Comparison of ENCODE assay signal across 8 mouse cellular contexts in the genomic region with DNA sequence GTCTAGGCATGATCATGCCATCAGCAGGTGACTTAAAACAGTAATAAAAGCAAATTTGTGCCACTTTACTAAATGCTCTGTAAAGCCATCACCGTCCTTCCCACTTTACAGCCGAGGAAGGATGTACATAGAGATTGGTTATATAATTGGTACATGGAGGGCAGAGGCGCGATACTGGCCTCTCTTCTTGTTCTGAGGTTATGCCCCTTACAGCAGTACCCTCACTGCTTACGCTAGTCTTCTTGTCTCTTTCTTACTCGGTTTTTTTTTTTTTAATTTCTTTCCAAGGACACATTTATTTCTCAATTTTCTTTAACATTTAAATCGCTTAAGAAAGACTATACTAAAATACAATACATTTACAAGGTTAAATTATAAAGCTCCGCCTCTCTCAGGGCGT. TPM values are rescaled to one million over a fixed set of nuclear protein-coding genes. Genes with fewer than 3 reads are reported as not detected.
DNase-seq lines count a peak whose midpoint lies in the region; ATAC-seq and TF ChIP-seq lines count a peak whose summit lies in the region.

No protein-coding gene starts in this region.

- no peak for DNase-seq in heart, adult 2 months
- no peak for DNase-seq in heart, adult 9 months (ENCODE audit: low spot score in 2 of 2)
- no peak for DNase-seq in forebrain, embryonic 11.5 days (ENCODE audit: low spot score)
- DNase-seq in natural killer cell, adult 2 months (ENCODE audit: low spot score in 2 of 2): no peak
- DNase-seq in spleen, adult 18-20 months: no peak

- no peaks in the 10 kb centered on the region; the same call in none of the 2 replicates for H3K4me1 ChIP-seq in heart, adult 2 months (ENCODE audit: control insufficient read depth, insufficient read depth, low read length)
- no peaks in the 10 kb centered on the region for H3K4me1 ChIP-seq in forebrain, embryonic 11.5 days (replicated peaks; ENCODE audit: control insufficient read depth, insufficient read depth, low read length)
- H3K4me1 ChIP-seq in liver, embryonic 12.5 days: peaks cover 23% of the 10 kb centered on the region

- H3K36me3 ChIP-seq in heart, adult 2 months (ENCODE audit: control insufficient read depth, insufficient read depth, low read length): no peaks in the 10 kb centered on the region
- H3K36me3 ChIP-seq in forebrain, embryonic 11.5 days (ENCODE audit: control insufficient read depth, insufficient read depth, low read length): no peaks in the 10 kb centered on the region
- peaks cover 11% of the 10 kb centered on the region for H3K36me3 ChIP-seq in liver, embryonic 12.5 days

- ATAC-seq in CD4-positive, CD25-positive, alpha-beta regulatory T cell, adult 4 months: peak; percentile 15
- ATAC-seq in forebrain, embryonic 11.5 days (replicated peaks; ENCODE audit: low FRiP score): peak; percentile 7; the same call in 1 of the 2 replicates
- no peak for ATAC-seq in liver, embryonic 12.5 days
- ATAC-seq in megakaryocyte progenitor cell, adult 5-6 weeks (replicated peaks; ENCODE audit: poor library complexity): no peak

- TF ChIP-seq POLR2A in heart, adult 2 months (IDR thresholded peaks at IDR 0.05; ENCODE audit: insufficient read depth, low read depth, low read length): no peak

- TF ChIP-seq EP300 in heart, adult 2 months (IDR thresholded peaks at IDR 0.05; ENCODE audit: insufficient read depth, low read depth, low read length): no peak

- H3K27me3 ChIP-seq in heart, adult 2 months (ENCODE audit: control insufficient read depth, insufficient read depth, low read length): no peaks in the 10 kb centered on the region
- no peaks in the 10 kb centered on the region for H3K27me3 ChIP-seq in forebrain, embryonic 11.5 days (ENCODE audit: control insufficient read depth, insufficient read depth, low read length)
- H3K27me3 ChIP-seq in liver, embryonic 12.5 days (replicated peaks): no peaks in the 10 kb centered on the region

- H3K27ac ChIP-seq in heart, adult 2 months: peak overlapping the region; percentile 86
- H3K27ac ChIP-seq in forebrain, embryonic 11.5 days (ENCODE audit: low read depth, low read length): no peak overlapping the region
- no peak overlapping the region for H3K27ac ChIP-seq in liver, embryonic 12.5 days

- peak overlapping the region; percentile 54 for H3K4me3 ChIP-seq in heart, adult 2 months
- peak overlapping the region; percentile 73 for H3K4me3 ChIP-seq in forebrain, embryonic 11.5 days (ENCODE audit: low read depth, low read length)
- peak overlapping the region; percentile 78 for H3K4me3 ChIP-seq in liver, embryonic 12.5 days

- H3K9ac ChIP-seq in heart, adult 2 months (ENCODE audit: low read depth, low read length): peak overlapping the region; percentile 39
- H3K9ac ChIP-seq in forebrain, embryonic 11.5 days (ENCODE audit: low read length): peak overlapping the region; percentile 3; the same call in 1 of the 2 replicates
- peak overlapping the region; percentile 51; the same call in 1 of the 2 replicates for H3K9ac ChIP-seq in liver, embryonic 12.5 days

- no peak for TF ChIP-seq CTCF in heart, adult 2 months (IDR thresholded peaks at IDR 0.05)

- H3K9me3 ChIP-seq in forebrain, embryonic 11.5 days (ENCODE audit: control insufficient read depth, low read length): no peaks in the 10 kb centered on the region
- H3K9me3 ChIP-seq in liver, embryonic 12.5 days (replicated peaks): no peaks in the 10 kb centered on the region

- intact Hi-C loops in heart, adult 2 months (cut with DNase I): loop anchor here (2.0 to 10.0 kb wide), 2 partner anchors 58 to 274 kb away; a partner anchor contains a TSS

- no peaks in the 10 kb centered on the region for H3K79me2 ChIP-seq in heart, adult 2 months (replicated peaks; ENCODE audit: control insufficient read depth, insufficient read depth, low read length)

- peak overlapping the region; percentile 75 for H3K4me2 ChIP-seq in forebrain, embryonic 11.5 days (ENCODE audit: low read depth, low read length, severe bottlenecking)
- peak overlapping the region; percentile 94 for H3K4me2 ChIP-seq in liver, embryonic 12.5 days

- WGBS in heart, adult 2 months: 11% methylated on average over 9 of the region's 9 CpGs
- WGBS in forebrain, embryonic 11.5 days: 32% methylated on average over 9 of the region's 9 CpGs
- 22% methylated on average over 9 of the region's 9 CpGs for WGBS in liver, embryonic 12.5 days (ENCODE audit: insufficient replicate concordance)

RNA-seq across cellular contexts. Expression of a gene that starts 0.5 kb away (rescaled TPM):
- total RNA-seq in heart, adult 2 months (2021): 10 to 100 TPM; 21.9 to 24.5 TPM
- polyA plus RNA-seq in heart, adult 2 months (2012; rRNA removed): 9.7 and 17.7 TPM in 2 replicates
- 10 to 100 TPM; 57.6 to 61.6 TPM for polyA plus RNA-seq in CD4-positive, CD25-positive, alpha-beta regulatory T cell, adult 4 months (2017; shearing (Covaris generic))
- polyA plus RNA-seq in forebrain, embryonic 11.5 days (2014; fragmentation: Nextera tagmentation; extraction: Ambion mirVana): 35.3 and 37.5 TPM in 2 replicates
- 32.2 and 35.0 TPM in 2 replicates for polyA plus RNA-seq in liver, embryonic 12.5 days (2016; fragmentation: Nextera tagmentation; extraction: Ambion mirVana)
- 42.3 and 46.6 TPM in 2 replicates for total RNA-seq in megakaryocyte progenitor cell, adult 5-6 weeks (2015)
- total RNA-seq in megakaryocyte progenitor cell, adult 5-6 weeks (2017): 37.7 and 41.9 TPM in 2 replicates

RNA-seq across cellular contexts. Expression of a gene that starts 31.9 kb away (rescaled TPM):
- total RNA-seq in heart, adult 2 months (2021): under 1 TPM; 0.16 to 0.34 TPM
- polyA plus RNA-seq in heart, adult 2 months (2012; rRNA removed): 0.29 and 0.70 TPM in 2 replicates
- polyA plus RNA-seq in CD4-positive, CD25-positive, alpha-beta regulatory T cell, adult 4 months (2017; shearing (Covaris generic)): 1 to 10 TPM; 8.4 to 9.6 TPM
- polyA plus RNA-seq in forebrain, embryonic 11.5 days (2014; fragmentation: Nextera tagmentation; extraction: Ambion mirVana): 0.36 and 0.59 TPM in 2 replicates
- 0.17 and 0.28 TPM in 2 replicates for polyA plus RNA-seq in liver, embryonic 12.5 days (2016; fragmentation: Nextera tagmentation; extraction: Ambion mirVana)
- total RNA-seq in megakaryocyte progenitor cell, adult 5-6 weeks (2015): 2.2 and 2.3 TPM in 2 replicates
- total RNA-seq in megakaryocyte progenitor cell, adult 5-6 weeks (2017): 1.2 and 4.1 TPM in 2 replicates

RNA-seq across cellular contexts. Expression of a gene that starts 58.7 kb away (rescaled TPM):
- 1 to 10 TPM; 6.5 to 7.4 TPM for total RNA-seq in heart, adult 2 months (2021)
- 4.0 and 5.9 TPM in 2 replicates for polyA plus RNA-seq in heart, adult 2 months (2012; rRNA removed)
- polyA plus RNA-seq in CD4-positive, CD25-positive, alpha-beta regulatory T cell, adult 4 months (2017; shearing (Covaris generic)): 1 to 10 TPM; 2.5 to 4.3 TPM
- polyA plus RNA-seq in forebrain, embryonic 11.5 days (2014; fragmentation: Nextera tagmentation; extraction: Ambion mirVana): 3.5 and 4.3 TPM in 2 replicates
- 1.5 and 1.8 TPM in 2 replicates for polyA plus RNA-seq in liver, embryonic 12.5 days (2016; fragmentation: Nextera tagmentation; extraction: Ambion mirVana)
- total RNA-seq in megakaryocyte progenitor cell, adult 5-6 weeks (2015): 13.1 and 18.1 TPM in 2 replicates
- 19.0 and 19.1 TPM in 2 replicates for total RNA-seq in megakaryocyte progenitor cell, adult 5-6 weeks (2017)

Comparison
In these comparisons a context has a peak if more than half of its experiments do, and no peak if none do; other contexts are left out.
1. ATAC-seq: peak in CD4-positive, CD25-positive, alpha-beta regulatory T cell, adult 4 months (single experiment) and forebrain, embryonic 11.5 days (single experiment); none in liver, embryonic 12.5 days (single experiment) and megakaryocyte progenitor cell, adult 5-6 weeks (single experiment).
2. Peak in every context shown above with its lines, with median percentiles within 50 percentile points of each other: H3K4me3 ChIP-seq and H3K9ac ChIP-seq.